Mouse (Mus musculus): ENCODE data around the gene Uts2r.
A peak's percentile ranks its signal among the peaks of the same experiment; 100 is the strongest.

Uts2r gene

DNA sequence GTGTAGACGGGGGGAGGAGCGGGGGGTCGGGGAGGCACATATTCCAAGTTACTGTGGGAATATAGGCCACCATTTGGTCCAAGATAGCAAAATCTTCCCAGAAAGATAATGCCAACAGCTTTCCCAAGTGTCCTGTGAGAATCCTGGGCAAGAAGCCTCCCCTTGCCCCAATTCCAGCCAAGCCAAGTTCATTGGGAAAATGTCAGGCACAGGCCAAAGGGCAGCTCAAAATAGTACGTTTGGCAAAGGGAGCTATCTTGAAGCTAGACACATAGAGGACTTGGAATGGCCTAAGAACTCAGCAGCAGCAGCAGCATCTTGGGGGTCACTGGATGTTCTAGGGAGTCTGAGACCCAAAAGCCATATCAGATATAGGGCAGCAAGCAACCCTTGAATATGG lies 3.7 kb downstream of the Uts2r start:
- DNase-seq: no peak

- DNase-seq: no peak
Observed at GRCm38 (mm10) chr11:121173203-121173602, 13.1 kb downstream of the Uts2r start.

- DNase-seq: no peak
Observed at GRCm38 (mm10) chr11:121174234-121174633, 14.2 kb downstream of the Uts2r start.

DNA sequence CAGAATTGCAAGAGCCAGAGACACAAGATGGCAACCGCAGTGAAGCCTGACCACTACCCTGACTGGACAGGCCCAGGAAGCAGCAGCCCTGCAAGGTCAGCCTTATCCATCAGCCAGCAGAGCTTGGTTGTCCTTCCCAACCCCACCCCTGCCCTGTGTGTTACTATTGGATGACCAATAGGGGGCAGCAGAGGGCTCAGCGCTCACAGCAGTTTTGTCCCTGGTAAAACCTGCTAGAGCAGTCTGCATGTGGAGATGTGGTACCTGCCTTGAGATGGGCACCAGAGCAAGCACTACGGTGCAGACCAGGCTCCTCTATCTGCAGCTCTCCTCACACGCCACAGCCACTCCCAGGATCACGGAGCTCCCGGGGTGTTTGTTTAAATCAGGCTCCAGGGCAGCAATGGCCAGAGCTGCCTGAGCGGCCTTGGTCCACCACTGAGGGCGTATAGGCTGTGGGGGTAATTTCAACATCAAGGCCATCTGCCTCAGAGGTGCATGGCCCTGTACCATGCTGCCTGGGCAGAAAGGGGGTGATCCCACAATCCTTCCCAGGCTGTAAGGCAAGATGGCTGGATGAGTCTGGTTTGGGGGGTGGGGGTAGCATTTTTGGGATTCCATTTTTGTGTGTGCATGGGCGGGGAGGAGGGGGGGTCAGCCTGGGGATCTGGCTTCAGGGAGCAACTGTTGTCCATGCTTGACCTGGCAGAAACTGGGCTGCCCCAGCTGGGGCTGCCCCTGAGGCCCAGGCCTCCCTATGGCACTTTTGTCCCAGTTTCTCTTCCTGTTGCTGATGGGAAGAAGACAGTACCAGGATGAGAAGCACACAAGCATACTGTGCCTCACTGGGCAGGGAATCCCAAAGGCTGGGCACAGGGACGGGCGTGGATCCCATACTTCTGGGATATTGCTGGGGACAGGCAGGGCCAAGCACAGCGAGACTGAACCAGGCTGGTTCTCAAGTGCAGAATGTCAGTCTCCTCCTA lies 16.5 kb downstream of the Uts2r start:
- peak; percentile 51 for DNase-seq

- peak; percentile 48 for DNase-seq
Observed at GRCm38 (mm10) chr11:121189681-121190080, 29.6 kb downstream of the Uts2r start.

GRCm38 (mm10) chr11:121192742-121193141 lies 32.7 kb downstream of the Uts2r start:
- no peak for DNase-seq

DNA sequence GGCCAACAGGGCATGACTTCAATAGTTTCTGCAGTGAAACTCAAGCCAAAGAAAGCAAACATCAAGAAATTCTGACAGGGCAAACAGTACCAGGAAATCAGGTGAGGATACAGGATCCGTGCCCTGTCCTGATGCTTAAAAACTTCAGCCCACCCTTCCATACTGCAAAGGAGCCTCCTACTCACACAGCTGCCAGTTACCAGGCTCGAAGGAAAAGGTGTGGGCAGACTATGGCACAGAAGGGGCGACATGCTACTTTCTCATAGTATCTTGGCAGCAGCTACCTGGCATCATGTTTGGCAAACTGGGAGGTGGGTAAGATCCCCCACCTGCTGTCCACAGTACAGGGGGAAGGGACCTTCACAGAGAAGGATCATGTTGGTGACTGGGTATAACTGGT lies 33.3 kb downstream of the Uts2r start:
- DNase-seq: no peak

- DNase-seq: no peak
Observed at GRCm38 (mm10) chr11:121198622-121199021, 38.6 kb downstream of the Uts2r start.

GRCm38 (mm10) chr11:121199851-121200250 lies 39.8 kb downstream of the Uts2r start:
- DNase-seq: no peak

- DNase-seq: no peak
Observed at GRCm38 (mm10) chr11:121200781-121201180, 40.7 kb downstream of the Uts2r start.

GRCm38 (mm10) chr11:121201436-121202198 lies 41.5 kb downstream of the Uts2r start:
- DNase-seq: no peak

DNA sequence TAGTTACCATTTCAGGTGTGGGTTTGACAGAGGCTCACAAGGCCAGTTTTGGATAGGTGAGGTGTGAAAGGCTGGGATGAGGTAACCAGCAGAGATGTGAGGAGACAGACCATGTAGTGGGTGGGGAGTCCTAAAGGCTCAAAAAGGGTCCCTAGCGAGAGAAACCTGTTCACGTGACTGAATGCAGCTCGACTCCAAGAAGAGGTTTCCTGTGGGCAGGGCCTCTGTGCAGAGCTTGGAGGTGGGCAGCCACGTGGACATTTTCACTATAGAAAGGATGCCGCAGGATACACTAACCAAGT lies 43.7 kb downstream of the Uts2r start:
- DNase-seq: no peak

- peak; percentile 95 for DNase-seq
Observed at GRCm38 (mm10) chr11:121204161-121205006, 44.3 kb downstream of the Uts2r start, which contains the start of the genes Hexdc and Ogfod3. Gene Hexdc (plus strand): TSS chr11:121204433. Gene Ogfod3 (minus strand): TSS chr11:121204711.

Data from cerebellum, adult 11-12 months (tissue).